Mouse (Mus musculus): ENCODE data around the gene Wasf1. TPM values are rescaled to one million over a fixed set of nuclear protein-coding genes. Genes with fewer than 3 reads are reported as not detected.

The Wasf1 gene
- polyA plus RNA-seq, 1 experiment, result 0.93 TPM

DNA sequence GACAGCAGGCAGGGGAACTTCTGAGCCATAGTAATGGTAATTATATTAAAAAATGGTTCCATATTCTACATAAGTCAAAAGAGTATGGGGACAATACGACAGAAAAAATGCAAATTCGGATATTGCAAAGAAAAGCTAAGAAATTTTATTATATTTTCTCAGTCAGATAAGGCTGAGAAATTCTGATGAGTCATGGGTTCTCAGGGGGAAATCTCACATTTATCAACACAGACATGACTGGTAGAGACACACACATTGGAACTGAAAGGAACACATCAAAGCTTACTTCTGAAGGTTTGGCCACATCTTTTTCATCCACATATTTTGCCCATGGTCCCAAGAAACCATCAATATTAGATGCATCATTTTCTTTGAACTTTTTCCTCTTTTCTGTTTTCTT, 32.6 kb upstream of the Wasf1 start:
- Histone ChIP-seq H3K36me3 (ENCODE audit: control insufficient read depth, insufficient read depth, low read length) (peaks cover 22% of the 10 kb centered on the region), H3K27me3 (ENCODE audit: control insufficient read depth, insufficient read depth, low read length) (no peaks in the 10 kb centered on the region), H3K4me1 (replicated peaks; ENCODE audit: control insufficient read depth, insufficient read depth, low read length) (no peaks in the 10 kb centered on the region), H3K27ac (ENCODE audit: control insufficient read depth, insufficient read depth, low read length) (no peak overlapping the region), H3K4me3 (ENCODE audit: control insufficient read depth, insufficient read depth, low read length) (no peak overlapping the region)
- no peak for DNase-seq
- TF ChIP-seq POLR2A (IDR thresholded peaks at IDR 0.05; ENCODE audit: control insufficient read depth, extremely low read depth, insufficient read depth, low read length, poor library complexity), result no peak
- TF ChIP-seq CTCF (IDR thresholded peaks at IDR 0.05; ENCODE audit: borderline replicate concordance, control insufficient read depth, extremely low read depth, insufficient read depth, low read length, poor library complexity), result no peak
- WGBS, result 94% methylated on average over 2 of the region's 2 CpGs

DNA sequence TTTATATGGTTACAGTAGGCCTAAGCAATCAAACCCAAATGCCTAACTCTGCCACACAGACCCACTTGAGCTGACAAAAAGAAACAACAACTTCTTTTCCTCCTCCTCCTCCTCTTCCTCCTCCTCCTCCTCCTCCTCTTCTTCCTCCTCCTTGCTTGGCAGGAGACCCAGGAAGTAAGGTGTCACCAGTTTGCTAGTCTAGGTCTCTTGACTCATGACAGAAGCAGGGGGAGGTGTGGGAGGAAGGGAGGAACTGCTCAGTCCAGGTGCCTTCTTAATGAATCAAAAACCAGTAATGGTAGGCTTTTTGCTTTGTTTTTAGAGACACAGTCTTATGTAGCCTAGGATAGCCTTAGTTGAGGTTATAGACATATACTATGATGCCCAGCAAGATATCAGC, 32.1 kb upstream of the Wasf1 start:
- Histone ChIP-seq H3K4me3 (ENCODE audit: control insufficient read depth, insufficient read depth, low read length) (no peak overlapping the region), H3K27ac (ENCODE audit: control insufficient read depth, insufficient read depth, low read length) (no peak overlapping the region), H3K27me3 (ENCODE audit: control insufficient read depth, insufficient read depth, low read length) (no peaks in the 10 kb centered on the region), H3K4me1 (replicated peaks; ENCODE audit: control insufficient read depth, insufficient read depth, low read length) (no peaks in the 10 kb centered on the region), H3K36me3 (ENCODE audit: control insufficient read depth, insufficient read depth, low read length) (peaks cover 21% of the 10 kb centered on the region)
- no peak for TF ChIP-seq POLR2A (IDR thresholded peaks at IDR 0.05; ENCODE audit: control insufficient read depth, extremely low read depth, insufficient read depth, low read length, poor library complexity)
- TF ChIP-seq CTCF (IDR thresholded peaks at IDR 0.05; ENCODE audit: borderline replicate concordance, control insufficient read depth, extremely low read depth, insufficient read depth, low read length, poor library complexity), result no peak
- DNase-seq, result no peak

DNA sequence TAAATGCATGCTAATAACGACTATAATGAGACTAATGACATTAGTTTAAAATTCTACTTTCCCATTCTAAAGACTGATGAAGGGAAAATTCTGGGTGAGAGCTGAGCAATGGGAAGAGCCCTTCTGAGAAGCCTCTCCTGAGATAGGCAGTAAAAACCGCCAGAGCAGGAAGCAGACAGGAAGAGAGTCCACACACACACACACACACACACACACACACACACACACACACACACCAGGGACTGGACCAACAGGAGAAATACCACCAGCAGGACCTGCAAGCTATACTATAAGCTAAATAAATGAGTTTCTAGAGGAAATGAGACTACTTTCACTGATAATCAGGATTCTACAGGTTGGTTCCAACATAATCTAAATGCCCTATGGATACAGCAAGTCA, 27.7 kb upstream of the Wasf1 start:
- DNase-seq, result no peak

DNA sequence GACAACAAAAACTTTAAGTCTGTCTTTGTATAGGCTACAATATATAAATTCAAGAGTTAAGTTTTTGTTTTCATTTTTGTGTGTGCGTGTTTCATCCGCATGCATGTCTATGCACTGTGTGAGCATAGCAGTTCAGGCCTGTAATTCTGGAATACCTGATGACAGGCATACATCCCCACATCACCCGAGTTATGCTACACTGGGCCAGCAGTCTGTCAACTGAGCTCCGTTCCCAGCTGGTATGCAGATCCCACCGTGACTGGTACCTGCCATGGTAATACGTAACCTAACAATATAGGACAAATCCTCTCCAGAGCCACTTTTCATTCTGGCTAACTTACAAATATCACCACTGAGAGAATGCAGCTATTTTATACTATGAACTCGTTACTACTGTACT, 26.6 kb upstream of the Wasf1 start:
- H3K36me3 ChIP-seq (ENCODE audit: control insufficient read depth, insufficient read depth, low read length), result no peaks in the 10 kb centered on the region
- no peak for TF ChIP-seq POLR2A (IDR thresholded peaks at IDR 0.05; ENCODE audit: control insufficient read depth, extremely low read depth, insufficient read depth, low read length, poor library complexity)
- H3K4me3 ChIP-seq (ENCODE audit: control insufficient read depth, insufficient read depth, low read length), result no peak overlapping the region
- no peaks in the 10 kb centered on the region for H3K4me1 ChIP-seq (replicated peaks; ENCODE audit: control insufficient read depth, insufficient read depth, low read length)
- H3K27me3 ChIP-seq (ENCODE audit: control insufficient read depth, insufficient read depth, low read length), result no peaks in the 10 kb centered on the region
- H3K27ac ChIP-seq (ENCODE audit: control insufficient read depth, insufficient read depth, low read length), result no peak overlapping the region
- DNase-seq, result no peak
- 99% methylated on average over 7 of the region's 7 CpGs for WGBS

More for the DNA sequence above, 27.7 kb upstream of the Wasf1 start:
- H3K4me1 ChIP-seq (replicated peaks; ENCODE audit: control insufficient read depth, insufficient read depth, low read length), result no peaks in the 10 kb centered on the region
- no peak overlapping the region for H3K27ac ChIP-seq (ENCODE audit: control insufficient read depth, insufficient read depth, low read length)
- no peaks in the 10 kb centered on the region for H3K36me3 ChIP-seq (ENCODE audit: control insufficient read depth, insufficient read depth, low read length)
- no peaks in the 10 kb centered on the region for H3K27me3 ChIP-seq (ENCODE audit: control insufficient read depth, insufficient read depth, low read length)
- no peak overlapping the region for H3K4me3 ChIP-seq (ENCODE audit: control insufficient read depth, insufficient read depth, low read length)
- TF ChIP-seq POLR2A (IDR thresholded peaks at IDR 0.05; ENCODE audit: control insufficient read depth, extremely low read depth, insufficient read depth, low read length, poor library complexity) (no peak), CTCF (IDR thresholded peaks at IDR 0.05; ENCODE audit: borderline replicate concordance, control insufficient read depth, extremely low read depth, insufficient read depth, low read length, poor library complexity) (no peak)
- WGBS, result 64% methylated on average over 2 of the region's 2 CpGs

DNA sequence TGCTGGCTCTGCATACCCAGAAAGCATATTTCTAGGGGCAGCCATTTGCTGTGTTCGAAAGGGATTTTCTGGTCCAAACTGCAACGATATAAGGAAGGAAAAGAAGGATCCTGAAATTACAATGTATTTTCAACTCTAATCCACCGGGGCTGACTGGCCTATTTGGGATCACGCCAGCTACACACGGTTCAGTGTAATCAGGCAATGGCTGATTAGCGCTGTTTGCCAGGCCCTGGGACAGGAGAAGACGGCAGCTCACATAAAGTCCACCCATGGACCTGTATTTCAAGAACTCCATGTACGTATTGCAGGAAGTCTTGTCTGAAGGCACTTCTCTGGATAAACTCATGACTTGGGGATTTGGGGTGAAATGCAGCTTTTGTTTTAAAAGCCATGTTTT, 25.7 kb upstream of the Wasf1 start:
- TF ChIP-seq CTCF (IDR thresholded peaks at IDR 0.05; ENCODE audit: borderline replicate concordance, control insufficient read depth, extremely low read depth, insufficient read depth, low read length, poor library complexity) (no peak), POLR2A (IDR thresholded peaks at IDR 0.05; ENCODE audit: control insufficient read depth, extremely low read depth, insufficient read depth, low read length, poor library complexity) (no peak)
- no peaks in the 10 kb centered on the region for H3K36me3 ChIP-seq (ENCODE audit: control insufficient read depth, insufficient read depth, low read length)
- no peaks in the 10 kb centered on the region for H3K27me3 ChIP-seq (ENCODE audit: control insufficient read depth, insufficient read depth, low read length)
- H3K4me3 ChIP-seq (ENCODE audit: control insufficient read depth, insufficient read depth, low read length), result no peak overlapping the region
- H3K27ac ChIP-seq (ENCODE audit: control insufficient read depth, insufficient read depth, low read length), result no peak overlapping the region
- H3K4me1 ChIP-seq (replicated peaks; ENCODE audit: control insufficient read depth, insufficient read depth, low read length), result no peaks in the 10 kb centered on the region
- 95% methylated on average over 8 of the region's 8 CpGs for WGBS
- DNase-seq, result no peak

DNA sequence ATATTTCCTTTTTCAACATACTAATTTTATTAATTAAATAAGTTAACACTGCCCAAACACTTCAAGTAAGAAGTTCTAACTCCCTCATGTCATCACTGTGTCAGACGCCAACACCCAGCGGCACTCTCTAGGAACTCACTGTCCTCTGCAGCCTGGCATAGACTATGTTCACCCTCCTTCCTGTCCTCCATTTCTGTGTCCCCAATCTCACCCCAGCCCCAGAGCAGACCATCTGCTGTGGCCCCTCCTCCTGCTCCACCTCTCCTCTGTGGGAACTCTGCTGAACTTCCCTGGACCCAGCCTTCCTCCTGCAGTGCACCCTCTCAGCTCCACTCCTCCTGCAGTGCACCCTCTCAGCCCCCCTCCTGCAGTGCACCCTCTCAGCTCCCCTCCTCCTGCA, 15.2 kb upstream of the Wasf1 start:
- peaks cover 18% of the 10 kb centered on the region for H3K36me3 ChIP-seq (ENCODE audit: control insufficient read depth, insufficient read depth, low read length)
- TF ChIP-seq POLR2A (IDR thresholded peaks at IDR 0.05; ENCODE audit: control insufficient read depth, extremely low read depth, insufficient read depth, low read length, poor library complexity) (no peak), CTCF (IDR thresholded peaks at IDR 0.05; ENCODE audit: borderline replicate concordance, control insufficient read depth, extremely low read depth, insufficient read depth, low read length, poor library complexity) (no peak)
- no peak overlapping the region for H3K27ac ChIP-seq (ENCODE audit: control insufficient read depth, insufficient read depth, low read length)
- no peak overlapping the region for H3K4me3 ChIP-seq (ENCODE audit: control insufficient read depth, insufficient read depth, low read length)
- no peak for DNase-seq
- no peaks in the 10 kb centered on the region for H3K4me1 ChIP-seq (replicated peaks; ENCODE audit: control insufficient read depth, insufficient read depth, low read length)
- whole genome bisulfite sequencing, result 95% methylated on average over 2 of the region's 2 CpGs
- H3K27me3 ChIP-seq (ENCODE audit: control insufficient read depth, insufficient read depth, low read length), result no peaks in the 10 kb centered on the region

DNA sequence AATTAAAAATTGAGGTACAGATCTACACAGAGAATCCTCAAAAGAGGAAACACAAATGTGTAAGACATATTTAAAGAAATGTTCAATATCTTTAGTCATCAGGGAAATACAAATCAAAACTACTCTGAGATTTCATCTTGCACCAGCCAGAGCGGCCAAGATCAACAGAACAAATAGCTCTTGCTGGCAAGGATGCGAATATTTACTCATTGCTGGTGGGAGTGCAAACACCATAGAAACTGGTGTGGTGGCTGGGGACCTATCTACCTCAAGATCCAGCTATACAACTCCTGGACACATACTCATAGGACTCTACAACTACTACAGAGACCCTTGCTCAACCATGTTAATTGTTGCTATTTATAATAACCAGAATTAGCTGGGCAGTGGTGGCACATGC, 12.0 kb upstream of the Wasf1 start:
- TF ChIP-seq CTCF (IDR thresholded peaks at IDR 0.05; ENCODE audit: borderline replicate concordance, control insufficient read depth, extremely low read depth, insufficient read depth, low read length, poor library complexity) (no peak), POLR2A (IDR thresholded peaks at IDR 0.05; ENCODE audit: control insufficient read depth, extremely low read depth, insufficient read depth, low read length, poor library complexity) (no peak)
- WGBS, result 92% methylated on average over 2 of the region's 2 CpGs
- Histone ChIP-seq H3K27me3 (ENCODE audit: control insufficient read depth, insufficient read depth, low read length) (no peaks in the 10 kb centered on the region), H3K36me3 (ENCODE audit: control insufficient read depth, insufficient read depth, low read length) (peaks cover 6% of the 10 kb centered on the region; the same call in 1 of the 2 replicates), H3K4me3 (ENCODE audit: control insufficient read depth, insufficient read depth, low read length) (no peak overlapping the region), H3K27ac (ENCODE audit: control insufficient read depth, insufficient read depth, low read length) (no peak overlapping the region), H3K4me1 (replicated peaks; ENCODE audit: control insufficient read depth, insufficient read depth, low read length) (no peaks in the 10 kb centered on the region)
- DNase-seq, result no peak
